Mouse (Mus musculus) layer of hippocampus, adult 2 months (tissue): ENCODE results near the gene Vsig1. TPM values are rescaled to one million over a fixed set of nuclear protein-coding genes. Genes with fewer than 3 reads are reported as not detected.

Experiments used
- DNase-seq, 2 experiments: peaks; one replicate each; pipeline ENCODE4 v3.0.0; 2022; ENCODE audit warnings: low spot score in 2 of 2
- H3K27ac ChIP-seq: fragments of 200-600 bp; 2 replicates; pipeline ENCODE4 v1.8.1; 2022
- H3K4me3 ChIP-seq: fragments of 200-600 bp; 2 replicates; pipeline ENCODE4 v1.8.1; 2022; ENCODE audit warnings: mild to moderate bottlenecking
- CTCF ChIP-seq: fragments of 200-600 bp; conservative IDR thresholded peaks from 2 replicates; pipeline ENCODE4 v1.8.1; 2022; ENCODE audit warnings: antibody characterized with exemption, mild to moderate bottlenecking, moderate library complexity
- total RNA-seq, 2 experiments: library from RNA; stranded (reverse); gene quantifications; 2 replicates each; pipeline ENCODE4 v1.2.3; 2021

Gene Vsig1
- total RNA-seq, 2 experiments from 2014 or later, result not detected

- no peak overlapping the region for H3K27ac ChIP-seq
- H3K4me3 ChIP-seq, result no peak overlapping the region
- DNase-seq, result peak; percentile 33 to 42
- TF ChIP-seq CTCF, result no peak
Observed at GRCm38 (mm10) chrX:140979546-140979945, 72.1 kb downstream of the Vsig1 start.

GRCm38 (mm10) chrX:140980163-140980562 is 72.8 kb downstream of the Vsig1 start:
- Histone ChIP-seq H3K4me3 (no peak overlapping the region), H3K27ac (no peak overlapping the region)
- no peak for TF ChIP-seq CTCF
- DNase-seq, result no peak

- Histone ChIP-seq H3K4me3 (no peak overlapping the region), H3K27ac (no peak overlapping the region; the same call in 1 of the 2 replicates)
- no peak for DNase-seq
- TF ChIP-seq CTCF, result no peak
Observed at GRCm38 (mm10) chrX:140983206-140983960, 76.0 kb downstream of the Vsig1 start.

- H3K27ac ChIP-seq, result peak overlapping the region; percentile 23; the same call in 1 of the 2 replicates
- DNase-seq, result no peak
Observed at GRCm38 (mm10) chrX:140984795-140985194, 77.4 kb downstream of the Vsig1 start.

GRCm38 (mm10) chrX:140985256-140985655 is 77.8 kb downstream of the Vsig1 start:
- Histone ChIP-seq H3K27ac (peak overlapping the region; percentile 23; the same call in 1 of the 2 replicates), H3K4me3 (no peak overlapping the region)
- no peak for DNase-seq
- no peak for TF ChIP-seq CTCF

More at GRCm38 (mm10) chrX:140984795-140985194, 77.4 kb downstream of the Vsig1 start:
- TF ChIP-seq CTCF, result no peak
- no peak overlapping the region for H3K4me3 ChIP-seq

Other genes with a start within 250 kb of the Vsig1 start
- gene Mid2, start 243.0 kb upstream of the Vsig1 start, total RNA-seq, result 10 to 100 TPM; 22.3 to 24.8 TPM
- gene Tex13b, start 94.2 kb upstream of the Vsig1 start, total RNA-seq, result not detected
- 10 to 100 TPM; 19.5 to 22.3 TPM for gene Psmd10, start 49.1 kb downstream of the Vsig1 start, total RNA-seq
- gene Atg4a, start 49.3 kb downstream of the Vsig1 start, total RNA-seq, result 10 to 100 TPM in 1 of 2 experiments, 1 to 10 TPM in 1; 8.5 to 13.1 TPM